Comparison of ENCODE assay signal across 8 mouse cellular contexts in genomic region chr2:118549507-118550473, GRCm38 (mm10). TPM values are rescaled to one million over a fixed set of nuclear protein-coding genes. Genes with fewer than 3 reads are reported as not detected.
DNase-seq lines count a peak whose midpoint lies in the region; ATAC-seq and TF ChIP-seq lines count a peak whose summit lies in the region.

Gene Bmf (minus strand): TSS chr2:118549687.

- WGBS in embryonic facial prominence, embryonic 12.5 days, result 1% methylated on average over 45 of the region's 45 CpGs
- under 1% methylated on average over 45 of the region's 45 CpGs for WGBS in intestine, postnatal 0 days
- WGBS in midbrain, embryonic 11.5 days, result 2% methylated on average over 45 of the region's 45 CpGs

- peak within 1 kb of the TSS; percentile 91 for H3K4me3 ChIP-seq in embryonic facial prominence, embryonic 12.5 days
- H3K4me3 ChIP-seq in intestine, postnatal 0 days (ENCODE audit: low read depth, low read length), result peak within 1 kb of the TSS; percentile 83
- peak within 1 kb of the TSS; percentile 82 for H3K4me3 ChIP-seq in midbrain, embryonic 11.5 days (ENCODE audit: low read depth, low read length)

- H3K27me3 ChIP-seq in embryonic facial prominence, embryonic 12.5 days, result no peaks in the 10 kb centered on the region
- H3K27me3 ChIP-seq in intestine, postnatal 0 days (replicated peaks; ENCODE audit: control insufficient read depth, insufficient read depth, low read length), result no peaks in the 10 kb centered on the region
- H3K27me3 ChIP-seq in midbrain, embryonic 11.5 days (ENCODE audit: control insufficient read depth, insufficient read depth, low read length), result no peaks in the 10 kb centered on the region

- H3K27ac ChIP-seq in embryonic facial prominence, embryonic 12.5 days, result peak within 1 kb of the TSS; percentile 88
- H3K27ac ChIP-seq in intestine, postnatal 0 days (ENCODE audit: low read depth, low read length), result peak within 1 kb of the TSS; percentile 61
- 0 out of 2 replicates have a peak within 1 kb of the TSS, but pooled peaks have one; percentile 9 for H3K27ac ChIP-seq in midbrain, embryonic 11.5 days (ENCODE audit: low read depth, low read length)

- H3K4me2 ChIP-seq in embryonic facial prominence, embryonic 12.5 days (replicated peaks), result peak within 1 kb of the TSS; percentile 91
- H3K4me2 ChIP-seq in intestine, postnatal 0 days (replicated peaks; ENCODE audit: low read depth), result peak within 1 kb of the TSS; percentile 89
- H3K4me2 ChIP-seq in midbrain, embryonic 11.5 days, result peak within 1 kb of the TSS; percentile 94

- intact Hi-C loops in left cerebral cortex, postnatal 4 days (cut with DNase I), result no loop called here

- peak; percentile 74 for ATAC-seq in embryonic facial prominence, embryonic 12.5 days (ENCODE audit: insufficient number of reproducible peaks, insufficient read depth, low FRiP score, low TSS enrichment)
- ATAC-seq in granulocyte monocyte progenitor cell, adult 5-6 weeks (replicated peaks; ENCODE audit: poor library complexity, severe bottlenecking), result peak; percentile 54
- peak; percentile 71 for ATAC-seq in intestine, postnatal 0 days
- ATAC-seq in midbrain, embryonic 11.5 days (ENCODE audit: low FRiP score), result peak; percentile 93

- no peaks in the 10 kb centered on the region for H3K9me3 ChIP-seq in embryonic facial prominence, embryonic 12.5 days
- H3K9me3 ChIP-seq in intestine, postnatal 0 days (ENCODE audit: control insufficient read depth), result no peaks in the 10 kb centered on the region
- no peaks in the 10 kb centered on the region for H3K9me3 ChIP-seq in midbrain, embryonic 11.5 days (ENCODE audit: control insufficient read depth, low read length)

- peaks cover 43% of the 10 kb centered on the region for H3K4me1 ChIP-seq in embryonic facial prominence, embryonic 12.5 days
- H3K4me1 ChIP-seq in intestine, postnatal 0 days (replicated peaks; ENCODE audit: control insufficient read depth, insufficient read depth, low read length), result peaks cover 25% of the 10 kb centered on the region
- peaks cover 28% of the 10 kb centered on the region for H3K4me1 ChIP-seq in midbrain, embryonic 11.5 days (ENCODE audit: control insufficient read depth, insufficient read depth, low read length)

- 0 out of 2 replicates have a peak, but pooled peaks cover 3% of the 10 kb centered on the region for H3K36me3 ChIP-seq in embryonic facial prominence, embryonic 12.5 days
- H3K36me3 ChIP-seq in intestine, postnatal 0 days (ENCODE audit: control insufficient read depth, insufficient read depth), result no peaks in the 10 kb centered on the region
- H3K36me3 ChIP-seq in midbrain, embryonic 11.5 days (ENCODE audit: control insufficient read depth, insufficient read depth, low read length), result no peaks in the 10 kb centered on the region

- no peak for TF ChIP-seq CTCF in intestine, postnatal 0 days (IDR thresholded peaks at IDR 0.05; ENCODE audit: low read depth)

- peak; percentile 99 for DNase-seq in adrenal gland, postnatal 25 days
- peak; percentile 100 for DNase-seq in left cerebral cortex, postnatal 4 days
- DNase-seq in midbrain, embryonic 11.5 days (ENCODE audit: low spot score, missing footprints), result peak; percentile 99
- peak; percentile 98 for DNase-seq in right cerebral cortex, postnatal 4 days
- DNase-seq in yolk sac, embryonic 10.5 days (ENCODE audit: low spot score), result peak; percentile 97

- peak within 1 kb of the TSS; percentile 81 for H3K9ac ChIP-seq in embryonic facial prominence, embryonic 12.5 days
- peak within 1 kb of the TSS; percentile 58 for H3K9ac ChIP-seq in intestine, postnatal 0 days (ENCODE audit: low read depth, low read length)
- H3K9ac ChIP-seq in midbrain, embryonic 11.5 days (ENCODE audit: low read length), result peak within 1 kb of the TSS; percentile 74

RNA-seq across cellular contexts. Expression of gene Bmf, which starts in this region (rescaled TPM):
- 13.6 and 24.0 TPM in 2 replicates for total RNA-seq in adrenal gland, postnatal 25 days (2021)
- polyA plus RNA-seq in embryonic facial prominence, embryonic 12.5 days (2016; fragmentation: Nextera tagmentation; extraction: Ambion mirVana), result 6.6 and 7.1 TPM in 2 replicates
- total RNA-seq in granulocyte monocyte progenitor cell, adult 5-6 weeks (2014; fragmentation: Nextera tagmentation), result 0.52 and 6.0 TPM in 2 replicates
- 0.21 and 0.60 TPM in 2 replicates for total RNA-seq in granulocyte monocyte progenitor cell, adult 5-6 weeks (2017)
- 1.4 and 1.7 TPM in 2 replicates for polyA plus RNA-seq in intestine, postnatal 0 days (2015; fragmentation: Nextera tagmentation; extraction: Ambion mirVana)
- 1 to 10 TPM; 5.7 to 6.0 TPM for total RNA-seq in left cerebral cortex, postnatal 4 days (2021)
- 1.8 and 2.8 TPM in 2 replicates for polyA plus RNA-seq in midbrain, embryonic 11.5 days (2014; fragmentation: Nextera tagmentation; extraction: Ambion mirVana)

Comparison
In these comparisons a context has a peak if more than half of its experiments do, and no peak if none do; other contexts are left out.
1. Peak in every context shown above with its lines: DNase-seq, ATAC-seq, H3K4me3 ChIP-seq and H3K27ac ChIP-seq.
2. H3K27ac ChIP-seq: peak in every context shown above with its lines; median percentile 88 in embryonic facial prominence, embryonic 12.5 days; 61 in intestine, postnatal 0 days; 9 in midbrain, embryonic 11.5 days.